Mouse (Mus musculus) MEL (cell line): ENCODE results near the gene Tuba4a. TPM values are rescaled to one million over a fixed set of nuclear protein-coding genes. Genes with fewer than 3 reads are reported as not detected.

ENCODE experiments used
- DNase-seq: peaks from one replicate; pipeline ENCODE4 v3.0.0; 2011; ENCODE audit warnings: low read depth, low spot score
- H3K27ac ChIP-seq: 2 replicates; pipeline ENCODE4 v1.5.1; 2012; ENCODE audit warnings: low read depth, mild to moderate bottlenecking, control low read depth, low read length, moderate library complexity; ENCODE audit not compliant: control insufficient read depth
- H3K27me3 ChIP-seq, 2 experiments: fragments of 150-350 bp in 1 of 2; sonication (generic) in 1 of 2; 2 replicates each; pipeline ENCODE4 v1.6.1; 2012; ENCODE audit warnings: low read length in 2 of 2, mild to moderate bottlenecking in 2 of 2, improper control_type of control experiment in 1 of 2, moderate library complexity in 1 of 2; ENCODE audit not compliant: insufficient read depth in 2 of 2, control insufficient read depth in 1 of 2
- H3K36me3 ChIP-seq, 2 experiments: 2 replicates each; pipeline ENCODE4 v1.6.1; 2012 to 2014; ENCODE audit warnings: low read length in 2 of 2, improper control_type of control experiment in 1 of 2, inconsistent platforms in 1 of 2, mild to moderate bottlenecking in 1 of 2; ENCODE audit not compliant: insufficient read depth in 2 of 2, control insufficient read depth in 1 of 2
- H3K4me1 ChIP-seq, 2 experiments: fragments of 150-350 bp in 1 of 2; sonication (generic) in 1 of 2; 2 replicates each; pipeline ENCODE4 v1.6.1; 2012; ENCODE audit warnings: low read length in 2 of 2, improper control_type of control experiment in 1 of 2, mild to moderate bottlenecking in 1 of 2; ENCODE audit not compliant: insufficient read depth in 2 of 2, control insufficient read depth in 1 of 2
- H3K4me3 ChIP-seq, 2 experiments: fragments of 150-350 bp in 1 of 2; sonication (generic) in 1 of 2; 2 replicates each; pipeline ENCODE4 v1.5.1; 2012; ENCODE audit warnings: low read depth in 2 of 2, low read length in 2 of 2, mild to moderate bottlenecking in 2 of 2, moderate library complexity in 2 of 2, control low read depth in 1 of 2, improper control_type of control experiment in 1 of 2; ENCODE audit not compliant: control insufficient read depth in 1 of 2, insufficient read depth in 1 of 2
- H3K79me2 ChIP-seq: 2 replicates; pipeline ENCODE4 v1.6.1; 2012; ENCODE audit warnings: mild to moderate bottlenecking, low read length, moderate library complexity; ENCODE audit not compliant: control insufficient read depth, poor library complexity, insufficient read depth
- H3K9ac ChIP-seq: 2 replicates; pipeline ENCODE4 v1.6.1; 2012; ENCODE audit warnings: low read depth, mild to moderate bottlenecking, control low read depth, low read length, moderate library complexity; ENCODE audit not compliant: control insufficient read depth, poor library complexity, severe bottlenecking
- H3K9me3 ChIP-seq: fragments of 150-350 bp; sonication (generic); replicated peaks from 2 replicates; pipeline ENCODE4 v1.6.1; 2012; ENCODE audit warnings: mild to moderate bottlenecking, low read length, improper control_type of control experiment, moderate library complexity; ENCODE audit not compliant: insufficient read depth
- CHD1 ChIP-seq: IDR thresholded peaks from 2 replicates; pipeline ENCODE4 v1.6.1; 2012; ENCODE audit warnings: low read depth, mild to moderate bottlenecking, inconsistent platforms, low read length, improper control_type of control experiment
- CHD2 ChIP-seq: IDR thresholded peaks from 2 replicates; pipeline ENCODE4 v1.6.1; 2011; ENCODE audit warnings: low read length, improper control_type of control experiment
- CTCF ChIP-seq, 3 experiments: IDR thresholded peaks in 2 of 3; conservative IDR thresholded peaks in 1 of 3; 2 replicates each; pipeline ENCODE4 v1.5.1; 2011 to 2012; ENCODE audit warnings: low read length in 3 of 3, low read depth in 2 of 3, mild to moderate bottlenecking in 2 of 3, improper control_type of control experiment in 1 of 3, inconsistent platforms in 1 of 3, mixed read lengths in 1 of 3, moderate library complexity in 1 of 3; ENCODE audit not compliant: control insufficient read depth in 1 of 3, insufficient read depth in 1 of 3, poor library complexity in 1 of 3, severe bottlenecking in 1 of 3
- E2F4 ChIP-seq: IDR thresholded peaks from 2 replicates; pipeline ENCODE4 v1.6.1; 2011; ENCODE audit warnings: low read depth, low read length, improper control_type of control experiment, borderline replicate concordance
- EP300 ChIP-seq, 2 experiments: IDR thresholded peaks; 2 replicates each; pipeline ENCODE4 v1.6.1; 2011; ENCODE audit warnings: improper control_type of control experiment in 2 of 2, low read length in 2 of 2, low read depth in 1 of 2, mild to moderate bottlenecking in 1 of 2
- ETS1 ChIP-seq: IDR thresholded peaks from 2 replicates; pipeline ENCODE4 v1.6.1; 2012; ENCODE audit warnings: low read depth, mild to moderate bottlenecking, inconsistent platforms, low read length, improper control_type of control experiment, moderate library complexity
- HCFC1 ChIP-seq: IDR thresholded peaks from 2 replicates; pipeline ENCODE4 v1.6.1; 2012; ENCODE audit warnings: low read depth, mild to moderate bottlenecking, inconsistent platforms, low read length, improper control_type of control experiment, moderate library complexity
- JUND ChIP-seq: IDR thresholded peaks from 2 replicates; pipeline ENCODE4 v1.6.1; 2011; ENCODE audit warnings: low read depth, mild to moderate bottlenecking, improper control_type of control experiment, low read length
- KAT2A ChIP-seq: conservative IDR thresholded peaks from 2 replicates; pipeline ENCODE4 v1.6.1; 2012; ENCODE audit warnings: low read depth, low read length, improper control_type of control experiment, inconsistent platforms
- MAFK ChIP-seq: IDR thresholded peaks from 2 replicates; pipeline ENCODE4 v1.6.1; 2011; ENCODE audit warnings: low read depth, mild to moderate bottlenecking, low read length, improper control_type of control experiment, borderline replicate concordance
- MAX ChIP-seq: IDR thresholded peaks from 2 replicates; pipeline ENCODE4 v1.6.1; 2011; ENCODE audit warnings: low read length, improper control_type of control experiment
- MEF2A ChIP-seq: IDR thresholded peaks from 2 replicates; pipeline ENCODE4 v1.6.1; 2014; ENCODE audit warnings: low read depth, mild to moderate bottlenecking, inconsistent platforms, low read length, improper control_type of control experiment; ENCODE audit not compliant: poor library complexity, insufficient replicate concordance, severe bottlenecking; ENCODE audit errors: extremely low read depth
- MXI1 ChIP-seq: IDR thresholded peaks from 2 replicates; pipeline ENCODE4 v1.6.1; 2011; ENCODE audit warnings: mild to moderate bottlenecking, low read depth, low read length, improper control_type of control experiment
- MYB ChIP-seq: IDR thresholded peaks from 2 replicates; pipeline ENCODE4 v1.6.1; 2011; ENCODE audit warnings: mild to moderate bottlenecking, low read depth, low read length, improper control_type of control experiment
- MYC ChIP-seq: IDR thresholded peaks from 2 replicates; pipeline ENCODE4 v1.6.1; 2011; ENCODE audit warnings: low read depth, mild to moderate bottlenecking, low read length, improper control_type of control experiment, moderate library complexity
- POLR2A ChIP-seq, 2 experiments: IDR thresholded peaks; 2 replicates each; pipeline ENCODE4 v1.6.1; 2011 to 2012; ENCODE audit warnings: low read length in 2 of 2, mild to moderate bottlenecking in 2 of 2, control low read depth in 1 of 2, improper control_type of control experiment in 1 of 2, low read depth in 1 of 2, moderate library complexity in 1 of 2; ENCODE audit not compliant: control insufficient read depth in 1 of 2, insufficient read depth in 1 of 2, poor library complexity in 1 of 2
- POLR2AphosphoS2 ChIP-seq: IDR thresholded peaks from 2 replicates; pipeline ENCODE4 v1.6.1; 2011; ENCODE audit warnings: low read length, improper control_type of control experiment
- POLR2AphosphoS5 ChIP-seq: IDR thresholded peaks from 2 replicates; pipeline ENCODE4 v1.6.1; 2012; ENCODE audit warnings: low read depth, borderline replicate concordance, mild to moderate bottlenecking, inconsistent platforms, low read length, moderate library complexity, mixed read lengths
- SMC3 ChIP-seq: IDR thresholded peaks from 2 replicates; pipeline ENCODE4 v1.6.1; 2011; ENCODE audit warnings: low read depth, low read length, improper control_type of control experiment
- TBP ChIP-seq: IDR thresholded peaks from 2 replicates; pipeline ENCODE4 v1.8.0; 2011; ENCODE audit warnings: low read depth, low read length, improper control_type of control experiment
- TCF12 ChIP-seq: IDR thresholded peaks from 2 replicates; pipeline ENCODE4 v1.6.1; 2014; ENCODE audit warnings: low read depth, mild to moderate bottlenecking, inconsistent platforms, low read length, improper control_type of control experiment, moderate library complexity
- UBTF ChIP-seq: IDR thresholded peaks from 2 replicates; pipeline ENCODE4 v1.6.1; 2012; ENCODE audit warnings: low read depth, mild to moderate bottlenecking, inconsistent platforms, low read length, improper control_type of control experiment, moderate library complexity, borderline replicate concordance; ENCODE audit not compliant: insufficient read depth
- USF1 ChIP-seq: IDR thresholded peaks from 2 replicates; pipeline ENCODE4 v1.6.1; 2014; ENCODE audit warnings: low read depth, mild to moderate bottlenecking, inconsistent platforms, low read length, improper control_type of control experiment, moderate library complexity
- ZKSCAN1 ChIP-seq: IDR thresholded peaks from 2 replicates; pipeline ENCODE4 v1.6.1; 2012; ENCODE audit warnings: low read depth, mild to moderate bottlenecking, inconsistent platforms, low read length, improper control_type of control experiment, moderate library complexity
- ZMIZ1 ChIP-seq: IDR thresholded peaks from 2 replicates; pipeline ENCODE4 v1.6.1; 2012; ENCODE audit warnings: low read depth, mild to moderate bottlenecking, inconsistent platforms, low read length, improper control_type of control experiment, moderate library complexity
- polyA plus RNA-seq, 2 experiments: library from polyadenylated mRNA; stranded (reverse) in 1 of 2; unstranded in 1 of 2; fragments of >175 nt in 1 of 2; fragments of >200 nt in 1 of 2; gene quantifications; 2 replicates each; pipeline versions ENCODE4 v1.2.1 to v1.2.4; 2012; ENCODE audit warnings: low replicate concordance in 2 of 2, low read depth in 1 of 2; ENCODE audit not compliant: insufficient read length in 2 of 2, insufficient read depth in 1 of 2, missing spikeins in 1 of 2
- total RNA-seq: library from RNA; depleted of rRNA; stranded (reverse); fragments of 300-350 nt; gene quantifications from 2 replicates; pipeline ENCODE4 v1.2.3, GENCODE M21; 2012

Gene Tuba4a
- total and polyA plus RNA-seq, 3 experiments = 385 to 439 TPM; not detected in 1

DNA sequence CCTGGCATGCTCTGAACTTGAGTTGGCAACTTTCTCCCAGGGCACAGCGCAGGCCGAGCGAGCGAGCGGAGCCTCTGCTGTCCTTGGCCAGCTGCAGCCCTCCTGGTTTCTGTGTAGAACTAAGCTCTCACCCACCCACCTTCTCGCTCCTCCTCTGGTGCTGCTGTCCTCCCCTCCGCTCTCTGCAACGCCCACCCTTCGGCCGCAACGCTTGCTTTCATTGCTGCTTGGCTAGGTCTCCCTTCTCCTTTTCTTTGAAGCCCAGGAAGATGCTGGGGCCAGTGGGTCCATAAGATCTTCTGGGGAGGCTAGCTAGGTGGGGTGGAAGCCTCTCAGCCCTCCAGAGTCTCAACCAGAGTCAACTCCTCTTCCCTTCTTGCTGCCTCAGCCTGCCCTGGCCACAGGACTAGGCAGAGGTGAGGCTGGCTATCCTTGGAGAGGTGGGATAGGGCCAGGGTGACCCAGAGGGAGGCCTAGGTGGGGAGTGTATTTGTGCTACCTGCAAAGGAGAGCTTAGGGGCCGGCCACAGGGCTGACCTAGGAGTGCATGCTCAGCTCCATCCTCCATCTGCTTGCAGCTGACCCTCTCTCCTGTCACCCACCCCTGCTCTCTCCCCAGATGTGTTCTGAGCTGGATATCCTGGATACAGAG is 24.6 kb upstream of the Tuba4a start (continued):
- no peak for TF ChIP-seq E2F4
- no peak for TF ChIP-seq ETS1
- no peak for TF ChIP-seq ZMIZ1
- no peak for TF ChIP-seq CHD2

GRCm38 (mm10) chr1:75243411-75243810 is 23.7 kb upstream of the Tuba4a start:
- H3K9me3 ChIP-seq = no peaks in the 10 kb centered on the region
- no peak for TF ChIP-seq TCF12
- no peak for TF ChIP-seq CHD2
- TF ChIP-seq CHD1 = no peak
- no peak for TF ChIP-seq USF1
- no peak for TF ChIP-seq EP300 (IDR thresholded peaks at IDR 0.05; ENCODE audit: low read depth in 1 of 2, low read length in 2 of 2)
- no peak for TF ChIP-seq TBP
- no peak for TF ChIP-seq ZKSCAN1
- TF ChIP-seq CTCF (IDR thresholded peaks at IDR 0.05 in 2 of 3, conservative IDR thresholded peaks at IDR 0.05 in 1 of 3; ENCODE audit: control insufficient read depth in 1 of 3, insufficient read depth in 1 of 3, low read depth in 2 of 3, low read length in 3 of 3, poor library complexity in 1 of 3, severe bottlenecking in 1 of 3) = no peak
- no peak for TF ChIP-seq MXI1
- no peak for TF ChIP-seq UBTF
- TF ChIP-seq POLR2AphosphoS2 = no peak
- TF ChIP-seq MYC = no peak
- TF ChIP-seq JUND = no peak
- no peak for TF ChIP-seq MYB
- no peak for TF ChIP-seq POLR2A (IDR thresholded peaks at IDR 0.05; ENCODE audit: control insufficient read depth in 1 of 2, insufficient read depth in 1 of 2, low read depth in 1 of 2, low read length in 2 of 2, poor library complexity in 1 of 2)
- no peak overlapping the region for H3K4me3 ChIP-seq
- no peak overlapping the region for H3K9ac ChIP-seq
- no peaks in the 10 kb centered on the region for H3K36me3 ChIP-seq
- H3K27me3 ChIP-seq = no peaks in the 10 kb centered on the region
- DNase-seq = no peak
- no peaks in the 10 kb centered on the region for H3K79me2 ChIP-seq
- no peak overlapping the region for H3K27ac ChIP-seq
- no peaks in the 10 kb centered on the region for H3K4me1 ChIP-seq

DNA sequence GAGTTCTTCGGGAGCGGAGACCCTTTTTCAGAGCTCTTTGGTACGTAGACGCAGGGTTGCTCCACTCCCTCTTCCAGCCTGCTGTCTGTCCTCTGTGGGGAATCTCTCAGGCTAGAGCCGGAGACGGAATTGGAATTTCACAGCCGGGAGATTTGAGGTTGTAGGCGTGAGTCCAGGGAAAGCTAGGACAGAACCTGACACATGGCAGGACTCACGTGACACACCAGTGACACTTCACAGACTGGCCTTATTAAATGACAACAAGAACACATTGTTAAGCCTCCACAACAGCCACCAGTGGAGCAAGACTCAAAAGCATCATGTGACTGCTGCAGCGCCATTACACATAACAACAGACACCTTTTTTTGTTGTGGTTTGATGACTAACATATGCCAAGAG is 19.9 kb upstream of the Tuba4a start:
- DNase-seq = no peak
- Histone ChIP-seq H3K27ac (no peak overlapping the region), H3K36me3 (peaks cover 0 to 10% of the 10 kb centered on the region in 2 experiments; a peak in 2 of 4 replicates), H3K4me1 (peaks cover 8% of the 10 kb centered on the region in 2 experiments), H3K9me3 (no peaks in the 10 kb centered on the region), H3K4me3 (no peak overlapping the region), H3K9ac (no peak overlapping the region), H3K27me3 (no peaks in the 10 kb centered on the region), H3K79me2 (no peaks in the 10 kb centered on the region; the same call in 1 of the 2 replicates)
- TF ChIP-seq POLR2AphosphoS2 (no peak), HCFC1 (no peak), SMC3 (no peak), ETS1 (no peak), MEF2A (no peak), E2F4 (no peak), JUND (no peak), MYB (no peak), POLR2AphosphoS5 (no peak), TBP (no peak), UBTF (no peak), POLR2A (IDR thresholded peaks at IDR 0.05; ENCODE audit: control insufficient read depth in 1 of 2, insufficient read depth in 1 of 2, low read depth in 1 of 2, low read length in 2 of 2, poor library complexity in 1 of 2) (no peak), MAX (no peak), MAFK (no peak), USF1 (no peak), EP300 (IDR thresholded peaks at IDR 0.05; ENCODE audit: low read depth in 1 of 2, low read length in 2 of 2) (no peak), KAT2A (no peak), MXI1 (no peak)
